Mouse (Mus musculus) limb, embryonic 12.5 days (tissue): ENCODE measurements around the gene Nlrp3. TPM values are rescaled to one million over a fixed set of nuclear protein-coding genes. Genes with fewer than 3 reads are reported as not detected.
A peak's percentile ranks its signal among the peaks of the same experiment; 100 is the strongest.

Experiments used
- ATAC-seq: fragments of 200-750 bp; cut with Nextera tagmentation; 2 replicates; pipeline ENCODE4 v1.8.0; 2017; ENCODE audit warnings: low read depth, moderate TSS enrichment; ENCODE audit not compliant: insufficient number of reproducible peaks, insufficient read depth, low FRiP score, low TSS enrichment
- H3K27ac ChIP-seq: fragments of 300-500 bp; sonication (generic); 2 replicates; pipeline ENCODE4 v1.5.1; 2016; ENCODE audit warnings: mild to moderate bottlenecking, moderate library complexity
- H3K27me3 ChIP-seq: fragments of 300-500 bp; sonication (generic); 2 replicates; pipeline ENCODE4 v1.6.1; 2016; ENCODE audit warnings: mild to moderate bottlenecking, moderate library complexity
- H3K36me3 ChIP-seq: fragments of 300-500 bp; sonication (generic); 2 replicates; pipeline ENCODE4 v1.6.1; 2016; ENCODE audit warnings: mild to moderate bottlenecking, moderate library complexity
- H3K4me1 ChIP-seq: fragments of 300-500 bp; sonication (generic); replicated peaks from 2 replicates; pipeline ENCODE4 v1.6.1; 2016
- H3K4me2 ChIP-seq: fragments of 300-500 bp; sonication (generic); 2 replicates; pipeline ENCODE4 v1.6.1; 2016; ENCODE audit warnings: mild to moderate bottlenecking, moderate library complexity
- H3K4me3 ChIP-seq: fragments of 300-500 bp; sonication (generic); replicated peaks from 2 replicates; pipeline ENCODE4 v1.5.1; 2016; ENCODE audit warnings: mild to moderate bottlenecking
- H3K9ac ChIP-seq: fragments of 300-500 bp; sonication (generic); replicated peaks from 2 replicates; pipeline ENCODE4 v1.6.1; 2016; ENCODE audit warnings: mild to moderate bottlenecking, moderate library complexity
- H3K9me3 ChIP-seq: fragments of 300-500 bp; sonication (generic); 2 replicates; pipeline ENCODE4 v1.6.1; 2016; ENCODE audit warnings: mild to moderate bottlenecking, moderate library complexity
- WGBS: fragments of 180-500 bp; shearing (Covaris S2); methylation state at CpG from one replicate; pipeline ENCODE4 v1.1.7; 2016; 5-methylcytosine and 5-hydroxymethylcytosine counted together
- polyA plus RNA-seq: library from polyadenylated mRNA; unstranded; fragments of >200 nt; fragmentation: Nextera tagmentation; extraction: Ambion mirVana; gene quantifications from 2 replicates; pipeline ENCODE4 v1.2.1, GENCODE M21; 2016

Gene Nlrp3
- polyA plus RNA-seq, result 0.35 TPM in 1 of 2 replicates, not detected in the other

DNA sequence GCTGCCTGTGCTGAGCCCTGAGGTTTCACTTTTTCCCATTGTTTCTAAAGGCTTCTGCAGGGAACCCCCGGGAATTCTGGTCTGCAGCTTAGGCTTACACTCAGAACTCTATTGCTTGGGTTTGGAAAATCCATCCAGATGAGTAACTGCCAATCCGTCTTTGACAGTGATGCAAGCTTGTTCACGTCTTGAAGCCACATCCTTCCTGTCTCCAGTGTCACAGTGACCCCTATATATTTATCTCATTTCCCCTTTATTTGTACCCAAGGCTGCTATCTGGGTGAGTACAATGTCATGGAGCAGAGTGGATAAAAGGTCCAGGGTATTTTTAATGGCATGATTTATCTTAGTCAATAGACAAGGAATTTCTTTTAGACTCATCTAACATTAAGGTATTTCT is at the start of gene Nlrp3:
Gene Nlrp3, plus strand, starts transcription at position 245 of the 400 bp plus-strand sequence.
- H3K4me1 ChIP-seq, result peaks cover 12% of the 10 kb centered on the region; the same call in 1 of the 2 replicates
- H3K4me3 ChIP-seq, result no peak within 1 kb of the TSS
- no peak within 1 kb of the TSS for H3K4me2 ChIP-seq
- WGBS, result 56% methylated on average over 3 of the region's 3 CpGs
- no peak for ATAC-seq
- H3K36me3 ChIP-seq, result no peaks in the 10 kb centered on the region
- no peaks in the 10 kb centered on the region for H3K9me3 ChIP-seq
- H3K9ac ChIP-seq, result no peak within 1 kb of the TSS
- H3K27ac ChIP-seq, result no peak within 1 kb of the TSS
- 0 out of 2 replicates have a peak, but pooled peaks cover 2% of the 10 kb centered on the region for H3K27me3 ChIP-seq

DNA sequence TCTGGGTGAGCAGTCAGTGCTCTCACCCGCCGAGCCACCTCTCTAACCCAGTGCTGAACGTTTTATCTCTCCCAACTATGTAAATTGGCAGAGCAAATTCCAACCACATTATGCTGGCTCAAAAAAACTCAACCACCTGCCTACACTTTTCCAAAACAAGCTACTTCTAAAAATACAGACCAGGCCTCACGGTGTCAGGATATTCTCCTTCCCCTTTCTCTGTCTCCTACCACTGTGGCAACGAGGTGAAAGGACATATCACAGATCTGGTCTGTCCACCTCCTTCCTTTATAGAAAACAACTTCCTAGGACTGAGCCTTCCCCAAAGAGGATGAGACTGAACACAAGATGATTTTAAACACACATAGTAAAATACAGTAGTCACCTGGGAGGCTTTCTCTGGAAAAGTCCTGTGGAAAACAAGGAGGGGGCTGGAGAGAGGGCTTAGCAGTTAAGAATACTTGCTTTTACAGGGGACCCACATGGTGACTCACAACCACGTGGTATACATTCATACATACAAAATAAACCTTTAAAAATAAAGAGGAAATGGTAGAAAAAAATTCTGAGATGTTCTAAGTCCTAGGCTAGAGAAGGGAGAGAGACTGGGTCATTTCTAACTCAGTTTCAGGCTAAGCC is 44.6 kb upstream of the Nlrp3 start:
- WGBS, result 92% methylated on average over 6 of the region's 6 CpGs
- Histone ChIP-seq H3K27ac (no peak overlapping the region), H3K4me1 (no peaks in the 10 kb centered on the region), H3K9ac (no peak overlapping the region), H3K27me3 (no peaks in the 10 kb centered on the region), H3K9me3 (no peaks in the 10 kb centered on the region), H3K36me3 (peaks cover 100% of the 10 kb centered on the region), H3K4me2 (no peak overlapping the region), H3K4me3 (no peak overlapping the region)
- ATAC-seq, result no peak

DNA sequence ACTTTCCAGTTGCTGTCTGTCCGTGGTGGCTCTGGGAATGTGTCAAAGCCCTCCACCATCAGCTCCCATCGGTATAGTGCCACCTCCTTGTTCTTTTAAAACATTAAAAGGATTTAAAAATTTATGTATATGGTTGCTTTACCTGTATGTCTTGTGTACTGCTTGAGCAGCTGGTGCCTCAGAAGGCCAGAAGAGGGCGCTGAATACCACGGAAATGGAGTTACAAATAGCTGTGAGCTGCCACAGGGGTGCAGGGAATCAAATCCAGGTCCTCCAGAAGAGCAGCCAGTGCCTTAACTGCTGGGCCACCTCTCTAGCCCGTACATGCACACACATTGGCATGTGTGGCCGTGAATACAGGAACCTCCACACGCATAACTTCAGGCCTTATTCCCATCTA is 43.6 kb upstream of the Nlrp3 start:
- Histone ChIP-seq H3K4me2 (no peak overlapping the region), H3K36me3 (peaks cover 100% of the 10 kb centered on the region), H3K4me1 (no peaks in the 10 kb centered on the region), H3K27me3 (no peaks in the 10 kb centered on the region), H3K9ac (no peak overlapping the region), H3K9me3 (no peaks in the 10 kb centered on the region), H3K27ac (no peak overlapping the region), H3K4me3 (no peak overlapping the region)
- 92% methylated on average over 7 of the region's 7 CpGs for WGBS
- ATAC-seq, result no peak

DNA sequence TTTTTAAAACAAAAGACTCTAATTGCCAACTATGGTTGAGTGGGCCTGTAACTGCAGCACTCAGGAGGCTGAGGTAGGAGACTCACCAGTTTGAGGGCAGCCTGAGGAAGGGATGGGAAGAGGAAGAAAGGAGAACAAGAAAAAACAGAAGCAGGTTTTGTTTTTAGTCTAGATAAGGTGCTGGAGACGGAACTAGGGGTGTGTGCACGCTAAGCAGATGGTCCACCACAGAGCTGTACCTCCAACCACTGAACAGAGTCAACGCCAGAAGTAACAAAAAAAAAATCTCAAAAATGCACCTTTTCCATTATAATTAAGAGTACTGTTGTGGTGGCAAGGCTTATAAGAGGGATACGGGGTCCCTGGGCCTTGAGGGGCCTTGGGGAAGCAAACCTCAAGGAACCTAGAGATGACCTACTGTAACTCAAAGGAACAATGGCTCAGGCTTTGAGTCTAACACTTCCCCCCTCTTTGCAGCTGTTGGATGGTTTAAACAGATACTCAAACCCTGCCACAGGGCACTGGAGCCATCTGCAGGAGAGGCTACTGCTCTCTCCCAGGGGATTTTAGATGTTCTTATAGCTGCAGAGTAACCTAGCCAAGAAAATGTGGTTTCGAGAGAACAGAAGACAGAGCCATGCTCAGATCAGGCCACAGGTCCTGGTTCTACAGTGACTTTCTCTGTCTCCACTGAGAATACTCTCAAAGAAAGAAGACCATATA is 39.2 kb upstream of the Nlrp3 start:
- H3K4me3 ChIP-seq, result no peak overlapping the region
- WGBS, result 94% methylated on average over 5 of the region's 5 CpGs
- peaks cover 73% of the 10 kb centered on the region for H3K36me3 ChIP-seq
- no peaks in the 10 kb centered on the region for H3K9me3 ChIP-seq
- H3K27ac ChIP-seq, result no peak overlapping the region
- ATAC-seq, result no peak
- no peak overlapping the region for H3K4me2 ChIP-seq
- H3K9ac ChIP-seq, result no peak overlapping the region
- H3K4me1 ChIP-seq, result peaks cover 12% of the 10 kb centered on the region
- no peaks in the 10 kb centered on the region for H3K27me3 ChIP-seq

DNA sequence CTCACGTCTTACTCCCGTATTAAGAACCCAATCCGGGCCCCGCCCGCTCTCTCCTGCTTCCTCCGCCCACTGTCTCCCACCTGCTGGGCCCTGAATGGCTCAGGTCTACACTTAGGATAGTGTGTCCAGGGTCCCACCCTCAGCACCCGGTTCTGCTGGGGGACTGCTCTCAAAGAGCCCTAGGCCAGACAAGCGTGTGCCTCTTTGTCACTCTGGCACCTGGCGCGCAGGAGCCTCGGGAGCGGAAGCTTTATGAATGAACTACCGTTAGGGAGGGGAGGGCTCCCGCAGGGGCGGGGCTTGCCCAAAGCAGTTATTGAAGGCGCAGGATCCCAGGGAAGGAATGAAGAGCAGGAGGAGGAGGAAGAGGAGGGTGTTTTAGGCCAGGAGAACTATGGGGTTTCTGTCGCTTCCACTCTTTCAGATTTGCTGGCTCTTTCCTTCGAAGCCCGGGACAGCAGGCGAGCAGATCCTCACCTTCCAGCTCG is 36.0 kb upstream of the Nlrp3 start:
- Histone ChIP-seq H3K4me3 (peak overlapping the region; percentile 86), H3K9me3 (no peaks in the 10 kb centered on the region), H3K9ac (peak overlapping the region; percentile 90), H3K27ac (peak overlapping the region; percentile 97), H3K4me2 (peak overlapping the region; percentile 81), H3K27me3 (no peaks in the 10 kb centered on the region), H3K36me3 (peaks cover 62% of the 10 kb centered on the region), H3K4me1 (peaks cover 20% of the 10 kb centered on the region)
- WGBS, result under 1% methylated on average over 21 of the region's 21 CpGs
- ATAC-seq, result peak; percentile 46; the same call in 1 of the 2 replicates

DNA sequence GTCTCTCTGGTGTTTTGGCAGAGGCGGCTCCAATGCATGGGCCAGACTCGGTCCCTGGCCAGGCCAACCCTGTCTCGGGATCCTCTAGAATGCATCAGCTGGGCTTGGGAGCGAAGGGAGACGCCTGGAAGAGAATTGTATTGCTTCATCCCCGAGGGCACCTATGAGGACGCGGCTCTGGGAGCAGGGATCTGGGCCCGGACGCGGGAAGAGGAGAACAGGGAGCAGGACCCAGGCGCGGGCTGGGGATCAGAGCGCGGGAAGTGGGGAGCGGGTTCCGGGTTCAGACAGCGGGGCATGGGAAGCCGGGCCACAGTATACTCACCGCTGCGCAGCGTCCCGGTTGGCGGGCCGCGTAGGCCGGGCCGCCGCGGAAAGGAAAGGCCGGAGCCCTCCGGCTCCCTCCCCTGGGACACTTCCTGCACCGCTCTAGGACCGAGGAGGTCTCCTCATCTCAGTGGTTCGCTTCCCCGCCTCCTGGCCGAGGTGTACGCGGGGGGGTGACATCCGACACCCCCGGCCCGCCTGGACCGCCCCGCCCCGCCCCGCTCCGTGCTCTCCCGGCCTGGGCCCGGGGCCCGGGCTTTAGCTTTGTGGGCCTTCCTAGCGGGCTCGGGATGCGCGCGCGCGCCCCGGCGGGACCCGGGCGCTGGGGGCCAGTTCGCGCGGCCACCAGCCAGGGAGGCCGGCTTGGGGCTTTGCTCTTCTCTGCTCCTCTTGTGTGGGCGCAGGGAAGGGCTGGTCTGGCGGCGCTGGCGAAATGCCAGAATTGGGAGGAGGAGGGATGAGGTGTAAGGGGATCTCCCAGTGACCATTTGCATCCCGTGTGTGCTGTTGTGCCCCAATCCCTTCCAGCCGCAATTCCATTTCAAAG is 35.3 kb upstream of the Nlrp3 start:
- H3K36me3 ChIP-seq, result peaks cover 62% of the 10 kb centered on the region
- no peaks in the 10 kb centered on the region for H3K27me3 ChIP-seq
- H3K9ac ChIP-seq, result peak overlapping the region; percentile 90
- H3K4me2 ChIP-seq, result peak overlapping the region; percentile 81
- H3K9me3 ChIP-seq, result no peaks in the 10 kb centered on the region
- peak overlapping the region; percentile 97 for H3K27ac ChIP-seq
- peaks cover 20% of the 10 kb centered on the region for H3K4me1 ChIP-seq
- peak overlapping the region; percentile 86 for H3K4me3 ChIP-seq
- peak; percentile 90 for ATAC-seq
- WGBS, result under 1% methylated on average over 67 of the region's 71 CpGs

DNA sequence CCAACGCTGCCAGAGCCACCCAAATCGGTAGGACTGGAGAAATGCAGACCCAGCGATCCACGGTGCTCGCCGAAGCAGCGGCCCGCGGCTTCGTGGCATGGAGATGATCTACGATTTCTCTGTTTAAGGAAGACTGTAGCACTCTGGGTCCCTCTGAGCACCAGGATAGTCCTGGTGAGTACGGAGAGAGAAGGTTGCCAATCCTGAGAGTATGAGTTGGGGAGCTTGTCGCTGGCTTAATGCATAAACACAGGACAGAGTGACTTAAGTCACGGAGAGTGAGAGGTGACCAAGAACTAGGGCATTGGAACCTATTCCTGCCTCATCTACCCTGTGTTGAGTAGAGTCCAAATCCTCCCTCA is 34.7 kb upstream of the Nlrp3 start:
- peak; percentile 4; the same call in 1 of the 2 replicates for ATAC-seq
- H3K4me3 ChIP-seq, result peak overlapping the region; percentile 86
- peaks cover 20% of the 10 kb centered on the region for H3K4me1 ChIP-seq
- H3K27me3 ChIP-seq, result no peaks in the 10 kb centered on the region
- peak overlapping the region; percentile 97 for H3K27ac ChIP-seq
- peak overlapping the region; percentile 81 for H3K4me2 ChIP-seq
- H3K36me3 ChIP-seq, result peaks cover 61% of the 10 kb centered on the region
- no peaks in the 10 kb centered on the region for H3K9me3 ChIP-seq
- H3K9ac ChIP-seq, result peak overlapping the region; percentile 90
- 0% methylated on average over 14 of the region's 14 CpGs for WGBS

DNA sequence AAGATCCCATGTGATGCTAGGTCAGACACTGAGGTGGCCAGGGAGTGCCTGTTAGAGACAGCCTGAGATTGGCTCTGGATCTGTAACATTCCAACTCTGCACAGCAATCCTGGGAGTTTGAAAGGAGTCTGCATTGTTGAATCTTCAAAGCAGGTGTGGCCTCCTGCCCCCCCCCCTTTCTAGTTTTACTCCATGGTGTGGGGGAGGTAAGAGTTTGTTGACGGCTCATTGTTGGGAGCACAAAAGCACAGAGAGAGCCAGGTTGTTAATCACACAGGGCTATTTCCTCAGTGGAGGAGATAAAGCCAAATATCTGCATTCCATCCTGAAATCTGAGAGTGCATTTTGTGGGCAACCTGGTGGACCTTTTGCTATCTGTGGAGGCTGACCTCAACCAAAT is 29.8 kb upstream of the Nlrp3 start:
- ATAC-seq, result no peak
- Histone ChIP-seq H3K9ac (no peak overlapping the region), H3K27ac (no peak overlapping the region), H3K4me1 (peaks cover 22% of the 10 kb centered on the region), H3K4me3 (no peak overlapping the region), H3K4me2 (no peak overlapping the region), H3K36me3 (peaks cover 34% of the 10 kb centered on the region), H3K9me3 (no peaks in the 10 kb centered on the region), H3K27me3 (no peaks in the 10 kb centered on the region)
- WGBS, result 65% methylated on average over 1 of the region's 1 CpGs

DNA sequence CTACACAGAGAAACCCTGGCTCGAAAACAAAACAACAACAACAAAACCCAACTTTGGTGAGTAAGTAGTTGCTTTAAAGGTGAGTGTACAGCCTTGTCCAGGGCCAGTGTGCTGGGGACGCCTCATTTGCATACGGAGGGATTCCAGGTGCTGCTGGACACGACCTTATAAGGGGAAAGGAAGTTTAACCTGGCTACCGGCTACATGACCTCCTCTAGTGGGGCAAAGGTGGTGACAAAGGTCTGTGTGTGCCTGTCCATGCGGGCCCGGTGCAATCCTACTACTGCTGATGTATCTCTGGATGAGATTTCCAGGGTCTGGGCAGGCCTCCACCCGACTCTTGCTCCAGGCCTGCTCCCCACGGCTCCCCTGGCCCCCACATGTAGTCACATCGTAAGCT is 28.6 kb upstream of the Nlrp3 start:
- Histone ChIP-seq H3K4me3 (no peak overlapping the region), H3K27me3 (no peaks in the 10 kb centered on the region), H3K9me3 (no peaks in the 10 kb centered on the region), H3K36me3 (peaks cover 33% of the 10 kb centered on the region), H3K4me1 (peaks cover 13% of the 10 kb centered on the region), H3K27ac (peak overlapping the region; percentile 17; the same call in 1 of the 2 replicates), H3K9ac (no peak overlapping the region), H3K4me2 (no peak overlapping the region)
- WGBS, result 74% methylated on average over 10 of the region's 10 CpGs
- ATAC-seq, result no peak

DNA sequence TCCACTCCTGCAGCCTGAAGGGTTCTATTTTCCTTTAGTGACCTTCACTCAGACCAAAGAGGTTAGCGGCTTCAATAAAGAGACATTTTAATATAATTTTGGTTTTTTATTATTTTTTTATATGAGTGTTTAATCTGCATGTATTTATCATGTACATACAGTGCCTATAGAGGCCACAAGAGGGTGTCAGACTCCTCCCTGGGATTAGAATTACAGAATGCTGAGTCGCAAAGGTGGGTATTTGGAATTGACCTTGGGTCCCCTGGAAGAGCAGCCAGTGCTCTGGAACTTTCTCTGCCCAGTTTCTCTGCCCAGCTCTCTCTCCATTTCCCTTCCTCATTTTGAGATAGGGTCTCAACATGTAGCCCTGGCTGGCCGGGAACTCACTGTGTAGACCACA is 27.8 kb upstream of the Nlrp3 start:
- Histone ChIP-seq H3K4me3 (no peak overlapping the region), H3K4me1 (peaks cover 10% of the 10 kb centered on the region; the same call in 1 of the 2 replicates), H3K27me3 (no peaks in the 10 kb centered on the region), H3K9ac (no peak overlapping the region), H3K36me3 (peaks cover 24% of the 10 kb centered on the region), H3K9me3 (no peaks in the 10 kb centered on the region), H3K4me2 (no peak overlapping the region), H3K27ac (no peak overlapping the region)
- 85% methylated on average over 3 of the region's 3 CpGs for WGBS
- ATAC-seq, result no peak

DNA sequence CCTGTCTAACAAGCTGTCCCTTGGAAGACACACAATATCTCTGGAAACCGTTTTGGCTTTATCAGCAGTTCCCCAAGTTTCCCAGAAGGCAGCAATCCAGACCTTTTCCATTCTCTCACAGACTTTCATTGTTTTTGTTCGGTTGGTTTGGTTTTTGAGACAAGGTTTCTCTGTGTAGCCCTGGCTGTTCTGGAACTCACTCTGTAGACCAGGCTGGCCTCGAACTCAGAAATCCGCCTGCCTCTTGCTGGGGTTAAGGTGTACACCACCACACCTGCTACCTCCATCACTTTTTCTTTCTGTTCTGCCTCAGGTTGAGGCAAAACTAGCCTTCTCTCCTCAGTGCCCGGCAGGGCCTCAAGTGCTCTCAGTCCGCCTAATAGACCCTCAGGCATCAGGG is 27.0 kb upstream of the Nlrp3 start:
- peak overlapping the region; percentile 57 for H3K27ac ChIP-seq
- H3K4me3 ChIP-seq, result no peak overlapping the region
- H3K36me3 ChIP-seq, result peaks cover 17% of the 10 kb centered on the region
- H3K4me2 ChIP-seq, result no peak overlapping the region
- H3K9me3 ChIP-seq, result no peaks in the 10 kb centered on the region
- 65% methylated on average over 6 of the region's 6 CpGs for WGBS
- no peak overlapping the region for H3K9ac ChIP-seq
- H3K27me3 ChIP-seq, result no peaks in the 10 kb centered on the region
- ATAC-seq, result no peak
- peaks cover 11% of the 10 kb centered on the region; the same call in 1 of the 2 replicates for H3K4me1 ChIP-seq
